Mouse (Mus musculus): ENCODE results near the gene Frmd4a. TPM values are rescaled to one million over a fixed set of nuclear protein-coding genes. Genes with fewer than 3 reads are reported as not detected.
"Not testable (repeated sequence)": the region's sequence is repeated elsewhere in the genome, so short reads cannot be mapped to it uniquely, and the experiment has no call there.

Gene Frmd4a
- total RNA-seq, 2 experiments from 2014 or later = 57.7 to 65.1 TPM

DNA sequence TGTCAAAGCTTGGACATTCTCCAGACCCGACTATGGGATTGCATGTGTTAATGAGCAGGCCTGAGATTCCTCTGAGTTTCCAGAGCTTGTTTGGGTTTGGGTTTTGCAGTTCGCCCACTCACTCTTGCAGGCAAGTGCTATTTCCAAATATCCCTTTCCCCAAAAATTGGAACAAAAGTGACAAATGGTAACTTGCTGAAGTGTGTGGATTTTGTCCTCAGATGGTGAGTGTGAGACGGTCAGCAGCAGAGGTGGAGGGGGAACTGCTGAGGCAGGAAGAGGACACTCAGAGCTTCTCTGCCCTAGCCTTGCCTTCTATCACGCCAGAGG, 309.5 kb downstream of the Frmd4a start:
- Histone ChIP-seq H3K4me3 (no peak overlapping the region), H3K27ac (no peak overlapping the region)
- intact Hi-C loops (cut with DNase I) = no loop called here
- peak in 1 of 2 experiments; percentile 22 for DNase-seq (ENCODE audit: extremely low spot score in 1 of 2, low spot score in 2 of 2)
- TF ChIP-seq CTCF (IDR thresholded peaks at IDR 0.05) = no peak

DNA sequence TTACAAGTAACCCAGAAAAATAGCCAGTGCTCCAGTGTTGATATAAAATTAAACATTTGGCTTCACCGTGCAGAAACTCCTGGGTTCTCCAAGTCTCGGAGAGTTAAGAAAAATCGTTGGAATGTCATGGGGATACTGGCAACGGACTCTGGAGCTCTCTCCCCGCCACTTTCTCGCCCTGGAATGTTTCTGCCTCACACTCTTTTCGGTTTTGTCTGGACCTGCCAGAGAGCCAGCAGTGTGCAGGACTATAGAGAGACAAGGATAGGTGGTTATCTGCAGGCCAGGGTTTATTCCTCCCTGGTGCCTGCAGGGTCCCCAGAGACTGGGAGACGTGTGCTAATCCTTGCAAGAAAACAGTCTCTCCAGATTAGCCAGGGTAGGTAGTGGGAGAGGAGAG, 314.9 kb downstream of the Frmd4a start:
- TF ChIP-seq CTCF (IDR thresholded peaks at IDR 0.05) = no peak
- Histone ChIP-seq H3K27ac (no peak overlapping the region), H3K4me3 (no peak overlapping the region)
- no peak for DNase-seq (ENCODE audit: extremely low spot score in 1 of 2, low spot score in 2 of 2)
- intact Hi-C loops (cut with DNase I) = loop anchor here (5.0 kb wide), 1 partner anchor 145 kb away; no protein-coding TSS in a partner anchor

DNA sequence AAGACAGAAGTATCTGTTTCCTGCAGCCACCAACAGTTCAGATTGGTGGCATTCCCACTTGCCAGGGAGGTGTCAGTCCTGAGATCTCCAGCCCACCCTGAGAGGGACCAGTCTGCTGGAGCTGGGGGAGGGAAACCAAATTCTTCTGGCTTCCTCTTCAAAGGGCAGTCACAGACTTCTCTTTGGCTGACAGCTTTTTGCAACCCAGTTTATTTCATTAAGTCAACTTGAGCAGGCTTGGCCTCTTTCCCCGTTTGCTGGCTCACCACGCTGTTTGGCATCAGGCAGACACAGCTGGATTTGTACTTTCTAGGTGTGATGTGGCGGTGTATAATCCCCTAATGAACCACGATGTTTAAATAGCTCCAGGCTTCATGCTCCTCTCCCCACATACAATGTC, 316.7 kb downstream of the Frmd4a start:
- TF ChIP-seq CTCF (IDR thresholded peaks at IDR 0.05) = no peak

DNA sequence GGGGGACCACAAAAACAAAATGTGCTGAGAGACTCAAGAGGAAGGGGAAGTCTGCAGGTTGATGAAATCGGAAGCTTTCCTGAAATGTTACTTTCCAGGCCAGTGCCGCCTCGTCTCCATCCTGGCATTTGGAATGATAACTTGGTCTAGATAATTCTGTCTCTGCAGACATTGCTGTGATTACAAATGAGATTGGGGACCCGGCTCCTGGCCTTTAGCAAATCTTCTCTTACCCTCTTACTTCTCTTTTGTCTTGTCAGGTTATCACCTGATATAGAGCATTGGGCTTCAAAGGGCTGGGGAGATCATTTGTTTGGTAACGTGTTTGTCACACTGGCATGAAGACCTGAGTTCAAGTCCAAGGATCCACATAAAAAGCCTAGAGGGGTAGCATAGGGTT, 317.4 kb downstream of the Frmd4a start:
- no peak for TF ChIP-seq CTCF (IDR thresholded peaks at IDR 0.05)
- intact Hi-C loops (cut with DNase I) = loop anchor here (5.0 kb wide), 1 partner anchor 142 kb away; no protein-coding TSS in a partner anchor
- no peak overlapping the region for H3K27ac ChIP-seq
- no peak for DNase-seq (ENCODE audit: extremely low spot score in 1 of 2, low spot score in 2 of 2)
- H3K4me3 ChIP-seq = no peak overlapping the region

More for the DNA sequence above, 316.7 kb downstream of the Frmd4a start:
- H3K27ac ChIP-seq = no peak overlapping the region
- DNase-seq (ENCODE audit: extremely low spot score in 1 of 2, low spot score in 2 of 2) = no peak
- no peak overlapping the region for H3K4me3 ChIP-seq
- intact Hi-C loops (cut with DNase I) = loop anchor here (5.0 kb wide), 1 partner anchor 143 kb away; no protein-coding TSS in a partner anchor

DNA sequence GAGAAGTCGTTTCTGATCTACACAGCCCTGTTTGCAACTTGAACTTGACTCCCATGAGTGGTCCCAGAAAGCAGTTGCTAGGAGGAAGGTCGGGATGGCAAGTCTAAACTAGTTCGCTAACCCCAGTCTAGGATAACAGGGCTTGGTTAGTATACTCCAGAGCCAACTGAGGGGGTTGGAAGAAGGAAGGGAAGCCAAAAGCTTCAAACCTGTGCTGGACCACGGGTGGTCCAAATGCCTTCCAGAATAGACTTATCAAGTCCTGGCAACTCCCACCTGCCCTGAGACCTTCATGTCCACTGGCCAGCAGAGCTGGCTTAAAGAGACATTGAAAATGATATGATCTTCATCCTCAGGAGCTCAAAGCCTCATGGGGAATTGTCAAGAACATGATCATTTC, 318.4 kb downstream of the Frmd4a start:
- TF ChIP-seq CTCF (IDR thresholded peaks at IDR 0.05) = no peak
- Histone ChIP-seq H3K4me3 (no peak overlapping the region), H3K27ac (no peak overlapping the region)
- no peak for DNase-seq (ENCODE audit: extremely low spot score in 1 of 2, low spot score in 2 of 2)
- intact Hi-C loops (cut with DNase I) = no loop called here

DNA sequence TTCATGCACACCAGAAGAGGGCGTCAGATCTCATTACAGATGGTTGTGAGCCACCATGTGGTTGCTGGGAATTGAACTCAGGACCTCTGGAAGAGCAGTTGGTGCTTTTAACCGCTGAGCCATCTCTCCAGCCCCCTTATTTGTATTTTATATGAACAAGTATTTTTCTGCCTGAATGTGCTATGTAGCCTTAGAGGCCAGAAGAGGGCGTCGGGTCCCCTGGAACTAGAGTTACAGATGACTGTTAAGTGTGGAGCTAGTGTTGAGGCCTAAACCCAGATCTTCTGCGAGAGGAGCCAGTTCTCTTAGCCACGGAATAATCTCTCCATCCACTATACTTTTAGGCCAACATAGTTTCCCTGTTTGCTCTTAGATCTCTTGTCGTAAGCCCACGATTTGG, 320.8 kb downstream of the Frmd4a start:
- H3K27ac ChIP-seq; DNase-seq (ENCODE audit: extremely low spot score in 1 of 2, low spot score in 2 of 2); intact Hi-C loops (cut with DNase I); H3K4me3 ChIP-seq: not testable (repeated sequence)

DNA sequence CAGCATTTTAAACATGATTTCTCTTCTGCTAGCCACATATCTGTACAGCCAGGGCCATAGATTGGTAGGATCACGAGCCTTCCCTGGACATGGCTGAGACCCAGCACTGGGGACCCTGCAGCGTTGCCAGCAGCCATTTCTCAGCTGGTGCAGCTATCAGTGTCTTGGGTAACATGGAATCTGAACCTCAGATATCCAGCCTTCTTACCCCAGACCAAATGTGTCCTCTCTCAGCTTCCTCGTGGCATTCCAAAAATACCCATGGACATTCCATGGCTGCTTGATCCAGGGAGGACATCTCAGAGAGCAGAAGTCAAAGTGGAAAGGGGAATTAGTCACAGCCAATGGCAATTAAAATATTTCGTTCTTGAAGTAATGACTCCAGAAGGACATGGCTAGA, 321.6 kb downstream of the Frmd4a start:
- Histone ChIP-seq H3K27ac (no peak overlapping the region), H3K4me3 (no peak overlapping the region)
- intact Hi-C loops (cut with DNase I) = no loop called here
- no peak for DNase-seq (ENCODE audit: extremely low spot score in 1 of 2, low spot score in 2 of 2)
- TF ChIP-seq CTCF (IDR thresholded peaks at IDR 0.05) = no peak

DNA sequence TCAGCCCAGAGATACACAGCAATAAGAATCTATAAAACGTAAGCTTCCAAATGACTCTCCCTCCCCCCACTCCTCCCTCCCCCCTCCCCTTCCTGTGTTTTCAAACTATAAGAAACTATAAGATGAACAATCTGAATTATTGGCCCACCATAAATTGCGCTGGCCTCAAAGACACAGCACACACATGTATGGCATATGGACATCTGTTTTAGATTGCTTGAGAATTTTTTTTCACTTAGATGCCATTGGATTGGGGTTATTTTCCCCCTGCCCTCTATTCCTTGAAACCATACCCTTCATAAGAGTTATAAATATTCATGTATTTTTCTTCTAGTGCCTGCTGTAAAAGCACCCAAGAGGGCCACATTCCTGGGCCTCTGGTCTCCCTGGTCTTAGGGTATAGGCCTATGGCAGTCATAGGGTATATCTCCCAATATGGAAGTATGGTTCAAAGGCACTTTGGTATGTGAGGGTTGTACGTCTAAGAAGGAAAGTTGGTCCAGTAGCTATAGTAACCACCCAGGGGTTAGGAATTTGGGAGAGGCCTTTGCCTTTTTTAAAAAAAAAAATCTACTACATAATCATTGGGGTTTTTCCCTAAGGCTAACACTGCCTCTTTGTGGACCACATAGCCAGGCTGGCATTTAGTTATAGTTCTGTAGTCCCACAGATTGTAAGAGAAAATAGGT, 322.2 kb downstream of the Frmd4a start:
- intact Hi-C loops (cut with DNase I) = no loop called here
- TF ChIP-seq CTCF (IDR thresholded peaks at IDR 0.05) = no peak
- DNase-seq (ENCODE audit: extremely low spot score in 1 of 2, low spot score in 2 of 2) = no peak
- Histone ChIP-seq H3K27ac (no peak overlapping the region), H3K4me3 (no peak overlapping the region)

DNA sequence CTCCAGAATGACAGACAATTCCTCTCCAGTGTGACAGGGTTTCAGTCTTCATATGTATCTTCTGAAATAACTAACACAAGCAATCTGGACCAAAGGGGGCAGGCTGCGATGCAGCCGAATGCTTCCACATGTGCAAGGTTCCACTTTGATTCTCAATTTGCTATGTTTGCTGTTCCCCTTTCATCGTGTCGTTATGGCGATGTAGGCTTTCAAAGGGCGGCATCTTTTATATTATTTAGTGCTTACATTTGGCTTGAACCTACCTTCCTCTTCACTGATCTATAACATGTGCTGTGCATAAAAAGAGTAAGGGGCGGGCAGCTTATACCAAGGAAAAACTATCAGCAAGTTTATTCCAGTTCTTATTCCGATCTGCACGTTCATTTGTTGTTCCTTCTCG, 322.9 kb downstream of the Frmd4a start:
- intact Hi-C loops (cut with DNase I) = no loop called here
- Histone ChIP-seq H3K27ac (no peak overlapping the region), H3K4me3 (no peak overlapping the region)
- DNase-seq (ENCODE audit: extremely low spot score in 1 of 2, low spot score in 2 of 2) = no peak
- no peak for TF ChIP-seq CTCF (IDR thresholded peaks at IDR 0.05)

DNA sequence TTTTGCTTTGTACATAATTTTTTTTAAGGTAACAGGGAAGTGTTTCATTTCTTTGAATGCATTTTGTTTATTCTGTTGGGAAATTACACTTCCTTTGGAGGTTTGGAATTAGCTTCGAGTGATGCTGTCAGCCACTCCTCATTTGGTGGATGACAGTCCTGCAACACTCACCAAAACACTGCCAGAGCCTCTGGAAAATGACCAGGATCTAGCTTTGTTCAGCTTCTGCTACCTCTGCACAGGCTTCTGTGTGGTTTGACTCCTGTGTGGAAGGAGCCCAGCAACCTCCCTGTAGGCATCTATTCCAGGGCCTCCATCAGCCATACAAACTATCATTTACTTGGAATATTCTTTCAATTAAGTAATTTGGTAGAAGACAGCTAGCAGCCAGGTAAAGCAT, 323.6 kb downstream of the Frmd4a start:
- intact Hi-C loops (cut with DNase I) = no loop called here
- Histone ChIP-seq H3K4me3 (no peak overlapping the region), H3K27ac (no peak overlapping the region)
- TF ChIP-seq CTCF (IDR thresholded peaks at IDR 0.05) = no peak
- DNase-seq (ENCODE audit: extremely low spot score in 1 of 2, low spot score in 2 of 2) = no peak

DNA sequence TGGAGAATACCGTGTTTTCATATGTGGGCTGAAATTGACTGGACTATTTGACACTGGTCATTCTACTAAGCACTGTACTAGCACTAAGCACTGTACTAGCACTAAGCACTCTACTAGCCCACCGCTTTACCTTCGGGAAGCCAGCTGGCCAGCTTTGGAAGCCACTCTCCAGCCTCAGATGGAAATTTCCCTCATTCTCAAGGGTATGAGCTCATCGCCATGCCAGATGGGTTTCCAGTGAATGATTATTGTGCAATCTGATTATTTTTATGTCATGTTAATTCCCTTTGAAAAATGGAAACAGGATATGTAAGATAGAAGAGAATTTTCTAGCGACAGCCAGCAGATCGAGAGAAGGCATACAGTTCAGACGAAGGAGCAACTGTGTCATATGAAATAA, 324.5 kb downstream of the Frmd4a start:
- intact Hi-C loops (cut with DNase I) = no loop called here
- Histone ChIP-seq H3K4me3 (no peak overlapping the region), H3K27ac (no peak overlapping the region)
- DNase-seq (ENCODE audit: extremely low spot score in 1 of 2, low spot score in 2 of 2) = no peak
- no peak for TF ChIP-seq CTCF (IDR thresholded peaks at IDR 0.05)

DNA sequence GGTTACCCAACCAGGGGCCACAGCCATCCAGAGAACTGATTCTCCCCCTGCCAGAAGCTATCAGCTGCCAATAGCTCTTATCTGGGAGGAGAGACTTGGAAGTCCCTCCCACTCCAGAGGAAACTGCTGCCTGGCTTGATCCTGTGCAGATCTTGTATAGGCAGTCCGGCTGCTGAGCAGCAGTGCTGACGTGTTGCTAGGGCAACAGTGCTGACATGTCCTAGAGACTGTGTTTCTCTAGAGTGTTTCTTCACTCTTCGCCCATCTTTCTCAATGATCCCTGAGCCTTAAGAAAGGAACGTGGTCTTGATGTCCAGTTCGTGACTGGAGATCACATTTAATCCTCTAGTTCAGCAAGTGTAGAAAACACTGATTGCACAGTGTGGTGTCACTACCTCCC, 326.9 kb downstream of the Frmd4a start:
- Histone ChIP-seq H3K27ac (no peak overlapping the region), H3K4me3 (no peak overlapping the region)
- no peak for DNase-seq (ENCODE audit: extremely low spot score in 1 of 2, low spot score in 2 of 2)
- intact Hi-C loops (cut with DNase I) = no loop called here
- no peak for TF ChIP-seq CTCF (IDR thresholded peaks at IDR 0.05)

DNA sequence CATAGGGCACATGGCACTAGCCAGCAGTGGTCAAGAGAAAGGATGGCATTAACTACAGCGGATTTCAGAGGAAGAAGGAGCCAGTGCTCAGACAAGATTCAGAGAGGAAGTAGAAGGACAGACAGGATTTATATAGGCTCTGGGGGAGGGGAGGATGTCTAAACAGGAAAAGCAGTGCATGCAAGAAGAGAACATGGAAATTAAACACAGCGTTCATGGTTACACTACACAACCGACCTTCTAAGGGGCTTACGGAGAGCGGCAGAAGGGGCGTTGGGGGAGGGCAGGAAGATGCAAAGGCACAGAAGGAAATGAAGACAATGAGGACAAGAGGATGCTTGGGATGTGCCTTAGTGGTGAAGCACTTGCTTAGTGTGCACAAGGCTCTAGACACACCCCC, 328.7 kb downstream of the Frmd4a start:
- DNase-seq (ENCODE audit: extremely low spot score in 1 of 2, low spot score in 2 of 2) = no peak
- Histone ChIP-seq H3K27ac (no peak overlapping the region), H3K4me3 (no peak overlapping the region)
- intact Hi-C loops (cut with DNase I) = no loop called here
- TF ChIP-seq CTCF (IDR thresholded peaks at IDR 0.05) = no peak

All from left cerebral cortex, adult 2 months (tissue).